Mouse (Mus musculus) myocyte (in vitro differentiated cells): ENCODE measurements around the gene Micall2. TPM values are rescaled to one million over a fixed set of nuclear protein-coding genes. Genes with fewer than 3 reads are reported as not detected.

Experiments
- H3K27me3 ChIP-seq: one replicate; pipeline ENCODE4 v1.6.1; 2011; ENCODE audit not compliant: control insufficient read depth, insufficient read depth, insufficient read length
- H3K36me3 ChIP-seq: one replicate; pipeline ENCODE4 v1.6.1; 2011; ENCODE audit not compliant: control insufficient read depth, insufficient read depth
- H3K4me2 ChIP-seq: one replicate; pipeline ENCODE4 v1.6.1; 2011; ENCODE audit warnings: low read depth, control low read depth
- H3K4me3 ChIP-seq: one replicate; pipeline ENCODE4 v1.5.1; 2011; ENCODE audit warnings: mild to moderate bottlenecking, control low read depth, moderate library complexity
- H3K79me2 ChIP-seq: one replicate; pipeline ENCODE4 v1.6.1; 2011; ENCODE audit not compliant: control insufficient read depth, insufficient read depth
- H3ac ChIP-seq: one replicate; pipeline ENCODE4 v1.6.1; 2011; ENCODE audit not compliant: control insufficient read depth, insufficient read length
- CEBPB ChIP-seq: IDR thresholded peaks from 2 replicates; pipeline ENCODE4 v1.6.1; 2011; ENCODE audit warnings: mild to moderate bottlenecking, moderate library complexity; ENCODE audit not compliant: poor library complexity, insufficient read depth, severe bottlenecking
- E2F4 ChIP-seq: IDR thresholded peaks from one replicate; pipeline ENCODE4 v1.6.1; 2011; ENCODE audit warnings: mild to moderate bottlenecking, control low read depth, moderate library complexity; ENCODE audit not compliant: insufficient read depth
- MAX ChIP-seq: IDR thresholded peaks from one replicate; pipeline ENCODE4 v1.6.1; 2011; ENCODE audit warnings: low read depth, mild to moderate bottlenecking, control low read depth
- MYOD1 ChIP-seq, 3 experiments: IDR thresholded peaks; one replicate each; pipeline ENCODE4 v1.6.1; 2011; ENCODE audit warnings: control low read depth in 2 of 3, low read depth in 2 of 3, mild to moderate bottlenecking in 2 of 3, moderate library complexity in 1 of 3; ENCODE audit not compliant: insufficient read length in 2 of 3, control insufficient read depth in 1 of 3
- MYOG ChIP-seq, 3 experiments: IDR thresholded peaks; one replicate each; pipeline ENCODE4 v1.6.1; 2011; ENCODE audit warnings: control low read depth in 2 of 3, low read depth in 2 of 3, mild to moderate bottlenecking in 2 of 3; ENCODE audit not compliant: insufficient read length in 2 of 3, control insufficient read depth in 1 of 3, insufficient read depth in 1 of 3
- POLR2A ChIP-seq: IDR thresholded peaks from one replicate; pipeline ENCODE4 v1.6.1; 2011; ENCODE audit warnings: low read depth, mild to moderate bottlenecking, control low read depth, moderate library complexity; ENCODE audit not compliant: insufficient read length
- POLR2AphosphoS2 ChIP-seq: IDR thresholded peaks from one replicate; pipeline ENCODE4 v1.6.1; 2011; ENCODE audit warnings: low read depth, control low read depth; ENCODE audit not compliant: insufficient read length
- REST ChIP-seq: IDR thresholded peaks from one replicate; pipeline ENCODE4 v1.6.1; 2011; ENCODE audit warnings: mild to moderate bottlenecking, control low read depth, moderate library complexity; ENCODE audit not compliant: insufficient read depth, insufficient read length
- SRF ChIP-seq: IDR thresholded peaks from one replicate; pipeline ENCODE4 v1.6.1; 2011; ENCODE audit warnings: low read depth; ENCODE audit not compliant: control insufficient read depth, insufficient read length
- TCF12 ChIP-seq: IDR thresholded peaks from one replicate; pipeline ENCODE4 v1.6.1; 2011; ENCODE audit warnings: mild to moderate bottlenecking, control low read depth; ENCODE audit not compliant: poor library complexity, insufficient read depth, severe bottlenecking
- TCF3 ChIP-seq: IDR thresholded peaks from one replicate; pipeline ENCODE4 v1.6.1; 2011; ENCODE audit warnings: low read depth, control low read depth; ENCODE audit not compliant: insufficient read length
- USF1 ChIP-seq: IDR thresholded peaks from one replicate; pipeline ENCODE4 v1.6.1; 2011; ENCODE audit warnings: low read depth, mild to moderate bottlenecking, control low read depth, moderate library complexity
- polyA plus RNA-seq: library from polyadenylated mRNA; unstranded; fragments of >200 nt; fragmentation: generic; extraction: Trizol; gene quantifications from one replicate; pipeline ENCODE4 v1.2.1, GENCODE M21; 2012; ENCODE audit warnings: missing spikeins

Gene Micall2
- polyA plus RNA-seq, 1 experiment = 6.1 TPM

- peaks cover 64% of the 10 kb centered on the region for H3K27me3 ChIP-seq
- no peaks in the 10 kb centered on the region for H3K79me2 ChIP-seq
- no peaks in the 10 kb centered on the region for H3K36me3 ChIP-seq
- no peak overlapping the region for H3K4me3 ChIP-seq
- H3ac ChIP-seq = no peak overlapping the region
- H3K4me2 ChIP-seq = no peak overlapping the region
- TF ChIP-seq POLR2A = no peak
- no peak for TF ChIP-seq USF1
- no peak for TF ChIP-seq TCF3
- TF ChIP-seq E2F4 = no peak
- no peak for TF ChIP-seq POLR2AphosphoS2
- no peak for TF ChIP-seq TCF12
- TF ChIP-seq MYOG (IDR thresholded peaks at IDR 0.05; ENCODE audit: control insufficient read depth in 1 of 3, insufficient read depth in 1 of 3, insufficient read length in 2 of 3, low read depth in 2 of 3) = no peak
- TF ChIP-seq CEBPB = no peak
- no peak for TF ChIP-seq MAX
- no peak for TF ChIP-seq MYOD1 (IDR thresholded peaks at IDR 0.05; ENCODE audit: control insufficient read depth in 1 of 3, insufficient read length in 2 of 3, low read depth in 2 of 3)
- no peak for TF ChIP-seq REST
- no peak for TF ChIP-seq SRF
Observed at GRCm38 (mm10) chr5:139683228-139683627, 52.9 kb downstream of the Micall2 start.

GRCm38 (mm10) chr5:139682631-139682977, 53.5 kb downstream of the Micall2 start:
- no peak overlapping the region for H3ac ChIP-seq
- H3K4me3 ChIP-seq = no peak overlapping the region
- H3K79me2 ChIP-seq = no peaks in the 10 kb centered on the region
- no peaks in the 10 kb centered on the region for H3K36me3 ChIP-seq
- TF ChIP-seq SRF (no peak), POLR2AphosphoS2 (no peak), MAX (no peak), E2F4 (no peak), MYOD1 (IDR thresholded peaks at IDR 0.05; ENCODE audit: control insufficient read depth in 1 of 3, insufficient read length in 2 of 3, low read depth in 2 of 3) (no peak), REST (no peak), POLR2A (no peak), CEBPB (no peak)
- peaks cover 61% of the 10 kb centered on the region for H3K27me3 ChIP-seq
- no peak overlapping the region for H3K4me2 ChIP-seq

- TF ChIP-seq TCF3 (no peak), POLR2AphosphoS2 (no peak), SRF (no peak), MYOD1 (IDR thresholded peaks at IDR 0.05; ENCODE audit: control insufficient read depth in 1 of 3, insufficient read length in 2 of 3, low read depth in 2 of 3) (no peak), E2F4 (no peak), CEBPB (no peak), MYOG (IDR thresholded peaks at IDR 0.05; ENCODE audit: control insufficient read depth in 1 of 3, insufficient read depth in 1 of 3, insufficient read length in 2 of 3, low read depth in 2 of 3) (no peak), USF1 (no peak), POLR2A (no peak), MAX (no peak), REST (no peak), TCF12 (no peak)
- H3K27me3 ChIP-seq = peaks cover 58% of the 10 kb centered on the region
- H3K36me3 ChIP-seq = no peaks in the 10 kb centered on the region
- H3K79me2 ChIP-seq = no peaks in the 10 kb centered on the region
- no peak overlapping the region for H3K4me3 ChIP-seq
- H3ac ChIP-seq = no peak overlapping the region
- no peak overlapping the region for H3K4me2 ChIP-seq
Observed at GRCm38 (mm10) chr5:139681832-139682630, 54.1 kb downstream of the Micall2 start.

- TF ChIP-seq TCF12 (no peak), MYOD1 (IDR thresholded peaks at IDR 0.05; ENCODE audit: control insufficient read depth in 1 of 3, insufficient read length in 2 of 3, low read depth in 2 of 3) (no peak), TCF3 (no peak), E2F4 (no peak), POLR2AphosphoS2 (no peak), CEBPB (no peak), MAX (no peak), REST (no peak), MYOG (IDR thresholded peaks at IDR 0.05; ENCODE audit: control insufficient read depth in 1 of 3, insufficient read depth in 1 of 3, insufficient read length in 2 of 3, low read depth in 2 of 3) (no peak), POLR2A (no peak), USF1 (no peak), SRF (no peak)
- Histone ChIP-seq H3K36me3 (no peaks in the 10 kb centered on the region), H3K27me3 (peaks cover 68% of the 10 kb centered on the region), H3ac (no peak overlapping the region), H3K4me2 (no peak overlapping the region), H3K4me3 (no peak overlapping the region), H3K79me2 (no peaks in the 10 kb centered on the region)
Observed at GRCm38 (mm10) chr5:139675707-139675967, 60.5 kb downstream of the Micall2 start.
